Mouse (Mus musculus) midbrain, embryonic 11.5 days (tissue): Measurements from ENCODE around the gene Zscan22. TPM values are rescaled to one million over a fixed set of nuclear protein-coding genes. Genes with fewer than 3 reads are reported as not detected.
"Not testable (repeated sequence)": the region's sequence is repeated elsewhere in the genome, so short reads cannot be mapped to it uniquely, and the experiment has no call there.

Experiments used
- ATAC-seq: fragments of 200-750 bp; cut with Nextera tagmentation; 2 replicates; pipeline ENCODE4 v1.8.0; 2017; ENCODE audit warnings: moderate TSS enrichment, moderate library complexity; ENCODE audit not compliant: low FRiP score
- DNase-seq: peaks from one replicate; pipeline ENCODE4 v3.0.0; 2015; ENCODE audit warnings: low spot score; ENCODE audit errors: missing footprints
- H3K27ac ChIP-seq: fragments of 300-500 bp; sonication (generic); 2 replicates; pipeline ENCODE4 v1.5.1; 2014; ENCODE audit warnings: low read depth, low read length
- H3K27me3 ChIP-seq: fragments of 300-500 bp; sonication (generic); 2 replicates; pipeline ENCODE4 v1.6.1; 2014; ENCODE audit warnings: mild to moderate bottlenecking, low read length, moderate library complexity, mixed read lengths; ENCODE audit not compliant: control insufficient read depth, insufficient read depth
- H3K36me3 ChIP-seq: fragments of 300-500 bp; sonication (generic); 2 replicates; pipeline ENCODE4 v1.6.1; 2014; ENCODE audit warnings: mild to moderate bottlenecking, low read length, moderate library complexity, mixed read lengths; ENCODE audit not compliant: control insufficient read depth, insufficient read depth
- H3K4me1 ChIP-seq: fragments of 300-500 bp; sonication (generic); 2 replicates; pipeline ENCODE4 v1.6.1; 2014; ENCODE audit warnings: low read length; ENCODE audit not compliant: control insufficient read depth, insufficient read depth
- H3K4me2 ChIP-seq: fragments of 300-500 bp; sonication (generic); 2 replicates; pipeline ENCODE4 v1.6.1; 2014; ENCODE audit warnings: mild to moderate bottlenecking, moderate library complexity
- H3K4me3 ChIP-seq: fragments of 300-500 bp; sonication (generic); 2 replicates; pipeline ENCODE4 v1.5.1; 2014; ENCODE audit warnings: low read depth, low read length
- H3K9ac ChIP-seq: fragments of 300-500 bp; sonication (generic); 2 replicates; pipeline ENCODE4 v1.6.1; 2014; ENCODE audit warnings: low read length
- H3K9me3 ChIP-seq: fragments of 300-500 bp; sonication (generic); 2 replicates; pipeline ENCODE4 v1.6.1; 2016; ENCODE audit warnings: low read length; ENCODE audit not compliant: control insufficient read depth
- WGBS: fragments of 180-500 bp; shearing (Covaris S2); extraction: QIAGEN DNeasy Blood & Tissue Kit; methylation state at CpG from one replicate; pipeline ENCODE4 v1.1.7; 2014; 5-methylcytosine and 5-hydroxymethylcytosine counted together
- polyA plus RNA-seq: library from polyadenylated mRNA; unstranded; fragments of >200 nt; fragmentation: Nextera tagmentation; extraction: Ambion mirVana; gene quantifications from 2 replicates; pipeline ENCODE4 v1.2.1, GENCODE M21; 2014

The Zscan22 gene
- polyA plus RNA-seq: 19.6 and 21.7 TPM in 2 replicates

GRCm38 (mm10) chr7:12897655-12898410, at the start of gene Zscan22:
Gene Zscan22 (plus strand): TSS chr7:12897815.
- WGBS: 8% methylated on average over 36 of the region's 36 CpGs
- peak within 1 kb of the TSS; percentile 50 for H3K4me2 ChIP-seq
- H3K36me3 ChIP-seq: no peaks in the 10 kb centered on the region
- DNase-seq: peak; percentile 100
- peak within 1 kb of the TSS; percentile 68 for H3K9ac ChIP-seq
- H3K27me3 ChIP-seq: no peaks in the 10 kb centered on the region
- H3K4me1 ChIP-seq: no peaks in the 10 kb centered on the region
- no peak within 1 kb of the TSS for H3K27ac ChIP-seq
- peak within 1 kb of the TSS; percentile 59 for H3K4me3 ChIP-seq
- ATAC-seq: peak; percentile 99
- no peaks in the 10 kb centered on the region for H3K9me3 ChIP-seq

- ATAC-seq: no peak
- no peak for DNase-seq
- H3K4me1 ChIP-seq: no peaks in the 10 kb centered on the region
- H3K27ac ChIP-seq: no peak overlapping the region
- 33% methylated on average over 3 of the region's 3 CpGs for WGBS
- H3K4me3 ChIP-seq: no peak overlapping the region
- peaks cover under 1% of the 10 kb centered on the region; the same call in 1 of the 2 replicates for H3K9me3 ChIP-seq
- H3K36me3 ChIP-seq: no peaks in the 10 kb centered on the region; the same call in 1 of the 2 replicates
- no peak overlapping the region for H3K9ac ChIP-seq
- no peak overlapping the region for H3K4me2 ChIP-seq
- no peaks in the 10 kb centered on the region for H3K27me3 ChIP-seq
Measured at GRCm38 (mm10) chr7:12874301-12874700, 23.3 kb upstream of the Zscan22 start.

GRCm38 (mm10) chr7:12880036-12880435, 17.6 kb upstream of the Zscan22 start:
- Histone ChIP-seq H3K9ac (no peak overlapping the region), H3K36me3 (no peaks in the 10 kb centered on the region), H3K27ac (no peak overlapping the region), H3K4me2 (no peak overlapping the region), H3K4me1 (peaks cover 7% of the 10 kb centered on the region; the same call in 1 of the 2 replicates), H3K9me3 (no peaks in the 10 kb centered on the region), H3K27me3 (no peaks in the 10 kb centered on the region), H3K4me3 (no peak overlapping the region)
- no peak for ATAC-seq
- DNase-seq: no peak

GRCm38 (mm10) chr7:12880497-12880896, 17.1 kb upstream of the Zscan22 start:
- not testable (repeated sequence) for DNase-seq, H3K27ac ChIP-seq, H3K36me3 ChIP-seq, H3K4me1 ChIP-seq, H3K9me3 ChIP-seq, H3K27me3 ChIP-seq
- 43% methylated on average over 8 of the region's 8 CpGs for WGBS
- H3K9ac ChIP-seq: peak overlapping the region; percentile 83
- H3K4me2 ChIP-seq: peak overlapping the region; percentile 63
- H3K4me3 ChIP-seq: peak overlapping the region; percentile 79
- ATAC-seq: peak; percentile 36

DNA sequence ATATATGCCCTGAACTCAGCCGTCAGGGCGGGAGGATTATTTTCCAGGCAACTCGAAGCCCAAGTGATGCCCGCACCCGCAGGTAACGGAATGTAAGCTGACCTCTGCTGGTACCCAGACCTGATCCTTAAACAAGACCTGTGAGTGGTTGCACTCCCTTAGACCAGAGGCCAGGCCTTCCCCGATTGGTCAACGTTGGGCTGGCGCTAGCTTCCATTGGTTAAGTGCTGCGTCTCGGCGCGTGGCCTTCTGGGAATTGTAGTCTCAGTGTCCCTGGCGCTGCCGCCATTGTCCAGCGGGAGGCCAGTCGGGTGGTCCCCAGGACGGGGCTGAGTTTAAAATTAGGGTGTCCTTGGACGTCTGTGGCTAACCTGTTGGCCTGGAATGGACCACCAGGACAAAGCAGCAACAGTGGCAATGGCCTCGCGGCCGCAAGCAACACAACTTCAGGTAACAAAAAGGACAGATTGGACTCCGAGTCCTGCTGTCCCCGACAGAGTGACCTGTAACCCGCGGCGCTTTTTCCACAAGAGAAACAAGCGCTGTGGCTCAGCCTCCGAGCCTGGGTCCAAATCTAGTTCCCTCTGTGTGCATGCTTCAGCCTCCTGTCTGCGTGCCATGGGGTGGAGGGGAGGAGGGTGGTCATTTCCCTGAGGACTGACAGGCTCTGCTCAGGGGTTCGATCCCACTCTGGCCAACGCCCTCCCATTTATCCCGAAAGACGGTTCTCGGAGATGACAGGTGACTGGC, 16.5 kb upstream of the Zscan22 start, which contains the start of gene Zfp128:
Gene Zfp128 (plus strand): TSS at position 267 of the 750 bp plus-strand sequence.
- peaks cover 8% of the 10 kb centered on the region; the same call in 1 of the 2 replicates for H3K36me3 ChIP-seq
- no peaks in the 10 kb centered on the region for H3K27me3 ChIP-seq
- 2% methylated on average over 35 of the region's 35 CpGs for WGBS
- no peaks in the 10 kb centered on the region for H3K9me3 ChIP-seq
- H3K9ac ChIP-seq: peak within 1 kb of the TSS; percentile 83
- H3K27ac ChIP-seq: no peak within 1 kb of the TSS
- H3K4me3 ChIP-seq: peak within 1 kb of the TSS; percentile 79
- DNase-seq: peak; percentile 98
- peaks cover 7% of the 10 kb centered on the region; the same call in 1 of the 2 replicates for H3K4me1 ChIP-seq
- ATAC-seq: peak; percentile 99
- peak within 1 kb of the TSS; percentile 63 for H3K4me2 ChIP-seq

DNA sequence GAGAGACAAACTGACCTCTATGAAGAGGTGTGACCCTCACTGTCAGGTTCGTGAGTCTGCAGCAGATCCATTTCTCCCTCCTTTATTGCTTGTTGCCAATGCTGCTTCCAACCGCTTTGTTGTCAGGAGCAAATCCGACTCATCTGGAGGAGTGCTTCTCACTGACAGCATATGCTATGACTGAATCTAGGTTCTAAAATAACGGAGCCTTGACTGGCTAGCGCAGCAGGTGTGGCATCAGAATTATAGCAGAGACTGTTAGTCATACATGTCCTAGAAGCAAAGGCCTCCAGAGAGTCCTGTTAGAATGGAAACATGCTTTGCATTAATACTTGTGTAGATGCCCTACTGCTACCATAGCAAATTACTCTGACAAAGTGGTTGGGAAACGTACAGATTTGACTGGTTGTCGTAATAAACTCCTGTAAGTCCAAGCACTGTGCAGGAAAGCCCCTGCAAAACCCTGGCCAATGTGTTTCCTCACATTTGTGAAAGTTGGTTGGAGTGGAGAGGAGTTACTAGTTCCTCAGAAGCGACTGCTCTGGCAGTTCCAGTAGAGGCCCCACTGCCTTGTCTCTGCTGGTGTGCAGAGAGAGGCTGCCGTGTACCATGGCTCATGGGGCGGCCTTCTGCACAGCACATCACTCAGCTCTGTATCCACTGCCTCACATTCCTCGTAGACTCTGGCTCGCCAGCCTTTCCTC, 10.9 kb upstream of the Zscan22 start:
- Histone ChIP-seq H3K4me3 (no peak overlapping the region), H3K9ac (no peak overlapping the region)

GRCm38 (mm10) chr7:12887585-12887984, 10.0 kb upstream of the Zscan22 start:
- H3K27ac ChIP-seq: no peak overlapping the region
- H3K4me3 ChIP-seq: no peak overlapping the region
- no peaks in the 10 kb centered on the region for H3K4me1 ChIP-seq
- 93% methylated on average over 5 of the region's 5 CpGs for WGBS
- no peak overlapping the region for H3K4me2 ChIP-seq
- H3K9me3 ChIP-seq: no peaks in the 10 kb centered on the region
- DNase-seq: no peak
- no peak overlapping the region for H3K9ac ChIP-seq
- ATAC-seq: no peak
- peaks cover 29% of the 10 kb centered on the region; the same call in 1 of the 2 replicates for H3K36me3 ChIP-seq
- H3K27me3 ChIP-seq: no peaks in the 10 kb centered on the region

More for the DNA sequence above, 10.9 kb upstream of the Zscan22 start:
- H3K4me1 ChIP-seq: peaks cover 4% of the 10 kb centered on the region; the same call in 1 of the 2 replicates
- DNase-seq (no peak), ATAC-seq (no peak)
- H3K27me3 ChIP-seq: no peaks in the 10 kb centered on the region
- peaks cover 27% of the 10 kb centered on the region; the same call in 1 of the 2 replicates for H3K36me3 ChIP-seq
- no peak overlapping the region for H3K4me2 ChIP-seq
- H3K27ac ChIP-seq: no peak overlapping the region
- 92% methylated on average over 12 of the region's 12 CpGs for WGBS
- H3K9me3 ChIP-seq: no peaks in the 10 kb centered on the region

DNA sequence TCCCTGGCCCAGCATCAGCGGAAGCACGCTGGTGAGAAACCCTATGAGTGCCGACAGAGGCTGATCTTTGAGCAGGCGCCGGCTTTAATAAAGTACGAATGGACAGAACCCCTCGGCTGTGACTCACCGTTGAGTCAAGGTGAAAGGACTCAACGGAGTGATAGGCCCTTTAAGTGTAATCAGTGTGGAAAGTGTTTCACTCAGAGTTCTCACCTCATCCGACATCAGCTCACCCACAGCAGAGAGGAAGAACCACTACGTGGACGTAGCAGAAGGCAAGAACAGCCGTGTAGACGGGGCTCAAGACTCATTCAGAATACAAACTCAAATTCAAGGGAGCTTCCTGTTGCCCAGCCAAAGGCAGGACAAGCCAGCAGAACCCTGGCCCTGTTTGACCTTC, 6.7 kb upstream of the Zscan22 start:
- WGBS: 90% methylated on average over 14 of the region's 14 CpGs
- H3K4me2 ChIP-seq: no peak overlapping the region
- H3K27ac ChIP-seq: no peak overlapping the region
- H3K9ac ChIP-seq: no peak overlapping the region
- peaks cover 22% of the 10 kb centered on the region; the same call in 1 of the 2 replicates for H3K36me3 ChIP-seq
- no peaks in the 10 kb centered on the region for H3K9me3 ChIP-seq
- no peak for ATAC-seq
- no peaks in the 10 kb centered on the region for H3K4me1 ChIP-seq
- H3K27me3 ChIP-seq: no peaks in the 10 kb centered on the region
- no peak overlapping the region for H3K4me3 ChIP-seq
- no peak for DNase-seq
